ENCODE assay signal across 8 mouse cellular contexts in the genomic region with DNA sequence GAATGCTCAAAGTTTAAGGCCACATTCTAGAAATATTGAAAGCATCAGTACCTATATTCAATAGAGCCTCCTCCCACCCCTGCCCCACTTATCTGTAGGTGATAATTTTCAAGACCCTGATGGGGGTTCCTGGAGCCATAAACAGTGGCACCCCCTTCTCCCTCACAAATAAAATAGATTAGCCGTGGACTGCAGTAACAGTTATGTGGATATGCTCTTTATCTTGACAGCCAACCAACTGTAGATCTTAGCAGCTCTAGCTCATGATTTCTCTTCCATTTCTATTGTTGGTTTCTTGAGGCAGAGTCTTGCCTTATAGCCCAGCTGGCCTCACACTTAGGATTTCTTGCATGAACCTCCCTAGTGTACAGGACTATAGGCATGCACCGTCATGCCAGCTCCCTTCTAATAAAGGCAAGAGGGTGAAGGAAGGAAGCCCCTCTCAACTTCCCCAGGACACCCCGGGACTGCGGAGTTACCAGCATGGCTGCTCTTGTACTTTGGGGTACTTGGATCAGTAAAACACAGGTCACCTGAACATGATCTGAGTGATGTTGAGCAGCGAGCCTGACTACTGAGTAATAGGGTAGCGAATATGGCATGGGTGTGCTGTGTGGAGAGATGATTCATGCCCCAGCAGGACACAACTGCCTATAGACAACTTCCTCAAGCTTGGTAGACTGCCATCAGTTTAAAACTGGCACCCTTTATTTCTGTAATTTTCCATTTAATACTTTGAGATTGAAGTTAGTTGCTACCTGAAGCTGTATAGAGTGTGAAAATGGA.
A peak's percentile ranks its signal among the peaks of the same experiment; 100 is the strongest.
DNase-seq lines count a peak whose midpoint lies in the region; ATAC-seq and TF ChIP-seq lines count a peak whose summit lies in the region.

No protein-coding gene starts in this region.

- no peak overlapping the region for H3K4me2 ChIP-seq in heart, embryonic 16.5 days (ENCODE audit: low read depth, low read length)

- no peak overlapping the region for H3K4me3 ChIP-seq in gastrocnemius, adult 2 months
- H3K4me3 ChIP-seq in heart, embryonic 16.5 days (ENCODE audit: low read length): no peak overlapping the region
- H3K4me3 ChIP-seq in macrophage (ENCODE audit: inconsistent target): no peak overlapping the region

- H3K79me2 ChIP-seq in macrophage (ENCODE audit: inconsistent target): peaks cover 50% of the 10 kb centered on the region; the same call in 1 of the 2 replicates

- no peak for DNase-seq in gastrocnemius, adult 2 months
- no peak for DNase-seq in gastrocnemius, postnatal 10 days
- DNase-seq in 416B (ENCODE audit: low read depth): peak; percentile 81
- DNase-seq in spleen, postnatal 14 days (ENCODE audit: low spot score in 2 of 2): no peak
- DNase-seq in layer of hippocampus, postnatal 10 days (ENCODE audit: low spot score in 2 of 2): no peak
- DNase-seq in thymus, postnatal 4 days: no peak

- H3K36me3 ChIP-seq in heart, embryonic 16.5 days (ENCODE audit: control insufficient read depth, insufficient read depth): peaks cover 2% of the 10 kb centered on the region; the same call in 1 of the 2 replicates
- peaks cover 12% of the 10 kb centered on the region; the same call in 1 of the 2 replicates for H3K36me3 ChIP-seq in macrophage (ENCODE audit: inconsistent target)

- no peak for TF ChIP-seq CTCF in gastrocnemius, adult 2 months (IDR thresholded peaks at IDR 0.05)

- H3K27ac ChIP-seq in gastrocnemius, adult 2 months: peak overlapping the region; percentile 66
- H3K27ac ChIP-seq in heart, embryonic 16.5 days (ENCODE audit: low read length): peak overlapping the region; percentile 82
- H3K27ac ChIP-seq in macrophage: peak overlapping the region; percentile 75

- no peak for ATAC-seq in heart, embryonic 16.5 days (replicated peaks; ENCODE audit: extremely low read depth, insufficient read depth, low FRiP score)

- no peak overlapping the region for H3K9ac ChIP-seq in heart, embryonic 16.5 days (ENCODE audit: low read length)

- WGBS in heart, embryonic 16.5 days: 75% methylated on average over 6 of the region's 6 CpGs
- 21% methylated on average over 6 of the region's 6 CpGs for WGBS in macrophage (ENCODE audit: missing documents)

- H3K4me1 ChIP-seq in heart, embryonic 16.5 days (ENCODE audit: control insufficient read depth, insufficient read depth, low read length): peaks cover 24% of the 10 kb centered on the region

- H3K27me3 ChIP-seq in heart, embryonic 16.5 days (ENCODE audit: control insufficient read depth, insufficient read depth, low read length): no peaks in the 10 kb centered on the region

- intact Hi-C loops in gastrocnemius, adult 2 months (cut with DNase I): loop anchor here (5.0 kb wide), 1 partner anchor 62 kb away; no protein-coding TSS in a partner anchor

- peaks cover 3% of the 10 kb centered on the region; the same call in 1 of the 2 replicates for H3K9me3 ChIP-seq in heart, embryonic 16.5 days (replicated peaks; ENCODE audit: control insufficient read depth, low read length)
